Mouse (Mus musculus) C2C12 (cell line): ENCODE data around the gene Tigit.

Experiments used
- CEBPB ChIP-seq: IDR thresholded peaks from one replicate; pipeline ENCODE4 v1.6.1; 2011; ENCODE audit warnings: low read depth, mild to moderate bottlenecking, control low read depth, moderate library complexity
- CTCF ChIP-seq: IDR thresholded peaks from one replicate; pipeline ENCODE4 v1.5.1; 2011; ENCODE audit not compliant: control insufficient read depth, insufficient read depth, insufficient read length
- MAX ChIP-seq: IDR thresholded peaks from one replicate; pipeline ENCODE4 v1.6.1; 2011; ENCODE audit warnings: mild to moderate bottlenecking, control low read depth
- MYOD1 ChIP-seq: IDR thresholded peaks from one replicate; pipeline ENCODE4 v1.6.1; 2011; ENCODE audit warnings: low read depth; ENCODE audit not compliant: control insufficient read depth, insufficient read length
- MYOG ChIP-seq: IDR thresholded peaks from one replicate; pipeline ENCODE4 v1.6.1; 2011; ENCODE audit not compliant: control insufficient read depth, insufficient read length; ENCODE audit errors: extremely low read depth
- USF1 ChIP-seq: IDR thresholded peaks from one replicate; pipeline ENCODE4 v1.6.1; 2011; ENCODE audit warnings: low read depth, mild to moderate bottlenecking, control low read depth, moderate library complexity

DNA sequence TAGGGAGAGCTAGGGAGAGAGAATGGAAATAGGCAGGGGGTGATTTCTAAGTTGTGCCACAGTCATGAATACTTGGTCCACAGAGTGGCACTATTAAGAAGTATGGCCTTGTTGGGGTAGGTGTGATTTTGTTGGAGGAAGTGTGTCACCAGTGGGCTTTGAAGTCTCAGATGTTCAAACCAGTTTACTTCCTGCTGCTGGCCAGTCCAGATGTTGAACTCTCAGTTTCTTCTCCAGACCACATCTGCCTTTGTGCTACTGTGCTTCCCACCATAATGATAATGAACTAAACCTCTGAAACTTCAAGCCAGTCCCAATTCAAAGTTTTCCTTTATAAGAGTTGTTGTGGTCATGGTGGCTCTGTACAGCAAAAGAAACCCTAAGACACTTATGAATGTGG is 8.8 kb upstream of the Tigit start:
- TF ChIP-seq CTCF (no peak), MAX (no peak), CEBPB (no peak), MYOG (no peak), MYOD1 (no peak), USF1 (no peak)
